Mouse (Mus musculus) lung, embryonic 16.5 days (tissue): Measurements from ENCODE around the gene Urad. TPM values are rescaled to one million over a fixed set of nuclear protein-coding genes. Genes with fewer than 3 reads are reported as not detected.

Experiments used
- ATAC-seq: fragments of 200-750 bp; cut with Nextera tagmentation; 2 replicates; pipeline ENCODE4 v1.8.0; 2017; ENCODE audit warnings: low read depth, mild to moderate bottlenecking, moderate library complexity
- H3K27ac ChIP-seq: fragments of 300-500 bp; sonication (generic); 2 replicates; pipeline ENCODE4 v1.5.1; 2014; ENCODE audit warnings: mild to moderate bottlenecking, control low read depth, low read length
- H3K27me3 ChIP-seq: fragments of 300-500 bp; sonication (generic); 2 replicates; pipeline ENCODE4 v1.6.1; 2014; ENCODE audit warnings: low read depth, low read length, mixed read lengths; ENCODE audit not compliant: control insufficient read depth, insufficient read depth
- H3K36me3 ChIP-seq: fragments of 300-500 bp; sonication (generic); 2 replicates; pipeline ENCODE4 v1.6.1; 2014; ENCODE audit warnings: low read length; ENCODE audit not compliant: control insufficient read depth, insufficient read depth
- H3K4me1 ChIP-seq: fragments of 300-500 bp; sonication (generic); replicated peaks from 2 replicates; pipeline ENCODE4 v1.6.1; 2014; ENCODE audit warnings: low read length, mixed read lengths; ENCODE audit not compliant: control insufficient read depth, insufficient read depth
- H3K4me2 ChIP-seq: fragments of 300-500 bp; sonication (generic); 2 replicates; pipeline ENCODE4 v1.6.1; 2014; ENCODE audit warnings: low read depth, low read length, control low read depth
- H3K4me3 ChIP-seq: fragments of 300-500 bp; sonication (generic); 2 replicates; pipeline ENCODE4 v1.5.1; 2014; ENCODE audit warnings: mild to moderate bottlenecking, low read length, control low read depth
- H3K9ac ChIP-seq: fragments of 300-500 bp; sonication (generic); 2 replicates; pipeline ENCODE4 v1.6.1; 2014; ENCODE audit warnings: low read length, control low read depth
- H3K9me3 ChIP-seq: fragments of 300-500 bp; sonication (generic); 2 replicates; pipeline ENCODE4 v1.6.1; 2016; ENCODE audit warnings: low read length; ENCODE audit not compliant: control insufficient read depth
- WGBS: fragments of 180-500 bp; shearing (Covaris S2); extraction: QIAGEN DNeasy Blood & Tissue Kit; methylation state at CpG from one replicate; pipeline ENCODE4 v1.1.7; 2014; 5-methylcytosine and 5-hydroxymethylcytosine counted together
- polyA plus RNA-seq: library from polyadenylated mRNA; unstranded; fragments of >200 nt; fragmentation: Nextera tagmentation; extraction: Ambion mirVana; gene quantifications from 2 replicates; pipeline ENCODE4 v1.2.1, GENCODE M21; 2015

The Urad gene
- not detected in 2 replicates for polyA plus RNA-seq

DNA sequence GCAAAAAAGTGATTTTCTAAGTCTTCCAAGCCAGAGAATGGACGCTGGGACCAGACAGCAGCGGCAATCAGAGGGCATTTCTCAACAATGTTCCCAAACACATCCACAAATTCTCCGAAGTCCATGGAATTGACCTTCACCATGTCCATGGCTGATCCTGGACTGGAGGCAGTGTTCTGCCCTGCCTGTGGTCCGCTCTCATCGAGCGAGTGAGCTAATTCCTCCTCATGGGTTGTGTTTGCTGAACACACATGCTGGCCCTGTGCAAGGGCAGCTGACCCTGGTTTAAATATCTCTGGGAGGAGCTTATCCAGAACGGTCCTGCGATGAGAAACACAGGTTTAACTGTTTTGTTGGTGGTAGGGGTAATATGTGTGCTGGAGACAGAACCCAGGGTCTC, at the start of gene Urad:
Gene Urad (minus strand): TSS at position 258 of the 400 bp plus-strand sequence.
- no peak within 1 kb of the TSS for H3K4me2 ChIP-seq
- ATAC-seq = no peak
- 55% methylated on average over 8 of the region's 8 CpGs for WGBS
- H3K36me3 ChIP-seq = no peaks in the 10 kb centered on the region
- H3K9me3 ChIP-seq = no peaks in the 10 kb centered on the region
- no peak within 1 kb of the TSS for H3K27ac ChIP-seq
- peaks cover 42% of the 10 kb centered on the region for H3K27me3 ChIP-seq
- H3K4me3 ChIP-seq = no peak within 1 kb of the TSS
- H3K4me1 ChIP-seq = no peaks in the 10 kb centered on the region
- H3K9ac ChIP-seq = no peak within 1 kb of the TSS

DNA sequence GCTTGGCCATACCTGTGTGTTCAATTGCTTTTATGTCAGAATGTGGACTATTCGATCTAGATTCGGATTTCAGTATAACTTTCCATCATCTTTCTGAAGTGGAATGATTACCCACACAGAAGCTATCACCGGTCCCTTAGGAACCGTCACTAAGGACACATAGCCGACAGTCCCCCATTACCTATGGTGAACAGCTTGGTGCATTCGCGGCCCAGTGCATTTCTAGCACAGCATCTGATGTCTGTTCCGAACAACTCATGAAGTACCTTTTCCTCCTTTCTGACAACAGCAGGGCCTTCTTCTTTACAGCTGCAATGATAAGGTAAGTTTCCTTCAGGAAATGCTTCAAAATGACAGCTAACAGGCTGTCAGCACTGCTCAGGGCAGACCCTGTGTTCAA, 48.0 kb upstream of the Urad start:
- Histone ChIP-seq H3K4me1 (no peaks in the 10 kb centered on the region), H3K9me3 (no peaks in the 10 kb centered on the region), H3K4me2 (no peak overlapping the region), H3K36me3 (no peaks in the 10 kb centered on the region), H3K27ac (no peak overlapping the region), H3K9ac (no peak overlapping the region), H3K4me3 (no peak overlapping the region), H3K27me3 (no peaks in the 10 kb centered on the region)
- no peak for ATAC-seq
- WGBS = 76% methylated on average over 8 of the region's 8 CpGs

DNA sequence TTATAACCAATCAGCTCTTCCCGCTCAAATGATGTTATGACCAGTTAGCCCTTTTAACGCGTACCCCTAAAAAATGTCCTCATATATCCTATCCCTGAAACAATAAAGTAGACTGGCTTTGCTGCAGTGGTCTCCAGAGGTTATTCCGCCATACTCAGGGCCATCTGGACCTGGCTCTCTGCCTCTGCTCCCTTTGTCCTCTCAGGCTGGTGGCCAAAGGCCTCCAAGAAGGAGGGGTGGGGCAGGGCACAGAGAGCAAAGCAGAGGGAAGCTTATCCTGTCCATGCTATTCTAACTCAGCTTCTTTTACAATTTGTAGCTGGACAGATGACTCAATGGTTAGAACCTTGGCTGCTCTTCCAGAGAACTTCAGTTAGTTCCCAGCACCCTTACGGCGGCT, 46.0 kb upstream of the Urad start:
- no peaks in the 10 kb centered on the region for H3K27me3 ChIP-seq
- H3K9ac ChIP-seq = no peak overlapping the region
- no peak for ATAC-seq
- H3K4me1 ChIP-seq = no peaks in the 10 kb centered on the region
- H3K27ac ChIP-seq = no peak overlapping the region
- H3K4me3 ChIP-seq = no peak overlapping the region
- 92% methylated on average over 6 of the region's 6 CpGs for WGBS
- H3K4me2 ChIP-seq = no peak overlapping the region
- H3K9me3 ChIP-seq = no peaks in the 10 kb centered on the region
- no peaks in the 10 kb centered on the region for H3K36me3 ChIP-seq

DNA sequence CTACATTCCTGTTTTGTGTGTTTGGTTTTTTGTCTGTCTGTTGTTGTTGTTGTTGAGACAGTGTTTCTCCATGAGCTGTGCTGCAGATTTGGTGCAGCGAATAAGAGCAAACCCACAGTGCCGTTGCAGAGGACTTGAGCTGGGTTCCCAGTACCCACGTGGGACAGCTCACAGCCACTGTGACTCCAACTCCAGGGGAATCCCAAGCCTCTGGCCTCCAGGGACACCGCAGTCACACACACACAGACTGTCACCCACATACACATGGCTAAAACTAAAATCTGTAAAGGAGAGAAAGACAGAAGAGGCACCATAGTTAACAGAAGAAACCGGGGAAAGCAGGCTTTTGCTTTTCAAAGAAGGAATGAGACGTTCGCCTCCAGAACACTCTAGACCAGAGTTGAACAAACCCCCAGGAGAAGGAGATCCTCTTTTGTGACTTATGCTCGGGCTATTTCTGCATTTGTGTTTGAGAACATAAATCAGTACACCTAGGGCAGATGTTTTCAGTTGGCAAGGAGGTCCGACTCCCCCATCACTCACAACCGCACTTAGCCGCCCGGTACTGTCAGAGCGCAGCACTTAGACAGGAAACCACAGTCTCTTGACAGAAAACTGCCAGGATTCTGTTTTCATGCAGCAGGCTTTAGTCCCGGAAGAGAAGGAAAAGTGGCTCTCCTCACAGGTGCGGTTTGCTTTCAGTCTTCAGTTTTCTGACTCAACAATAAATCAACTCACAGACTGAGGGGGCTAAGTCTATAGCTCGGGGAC, 43.9 kb upstream of the Urad start:
- no peak overlapping the region for H3K4me3 ChIP-seq
- H3K36me3 ChIP-seq = no peaks in the 10 kb centered on the region
- H3K27ac ChIP-seq = no peak overlapping the region
- 39% methylated on average over 16 of the region's 16 CpGs for WGBS
- no peaks in the 10 kb centered on the region for H3K9me3 ChIP-seq
- H3K27me3 ChIP-seq = no peaks in the 10 kb centered on the region
- no peaks in the 10 kb centered on the region for H3K4me1 ChIP-seq
- no peak overlapping the region for H3K4me2 ChIP-seq
- ATAC-seq = no peak
- H3K9ac ChIP-seq = no peak overlapping the region

DNA sequence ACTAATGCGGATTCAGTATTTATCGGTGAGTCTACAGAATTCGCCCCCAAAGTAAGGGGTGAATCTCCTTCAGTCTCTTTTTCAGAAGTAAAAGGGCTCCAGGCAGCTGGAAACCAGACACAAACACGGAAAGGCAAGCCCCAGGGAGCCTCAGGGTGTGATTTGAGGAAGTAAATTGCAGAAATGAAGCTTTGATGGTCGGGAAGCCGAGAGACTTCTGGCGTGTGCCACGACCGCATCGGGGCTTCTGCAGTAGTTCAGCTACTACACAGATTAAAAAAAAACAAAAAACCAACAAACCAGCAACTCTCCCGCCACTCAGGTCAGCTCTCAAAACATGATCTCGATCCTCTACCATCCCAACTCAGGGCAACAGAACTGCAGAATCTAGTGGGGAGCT, 40.8 kb upstream of the Urad start:
- WGBS = 68% methylated on average over 12 of the region's 12 CpGs
- Histone ChIP-seq H3K9ac (no peak overlapping the region), H3K4me1 (no peaks in the 10 kb centered on the region), H3K4me2 (no peak overlapping the region), H3K27me3 (no peaks in the 10 kb centered on the region), H3K36me3 (no peaks in the 10 kb centered on the region), H3K9me3 (no peaks in the 10 kb centered on the region), H3K4me3 (no peak overlapping the region), H3K27ac (no peak overlapping the region)
- no peak for ATAC-seq

DNA sequence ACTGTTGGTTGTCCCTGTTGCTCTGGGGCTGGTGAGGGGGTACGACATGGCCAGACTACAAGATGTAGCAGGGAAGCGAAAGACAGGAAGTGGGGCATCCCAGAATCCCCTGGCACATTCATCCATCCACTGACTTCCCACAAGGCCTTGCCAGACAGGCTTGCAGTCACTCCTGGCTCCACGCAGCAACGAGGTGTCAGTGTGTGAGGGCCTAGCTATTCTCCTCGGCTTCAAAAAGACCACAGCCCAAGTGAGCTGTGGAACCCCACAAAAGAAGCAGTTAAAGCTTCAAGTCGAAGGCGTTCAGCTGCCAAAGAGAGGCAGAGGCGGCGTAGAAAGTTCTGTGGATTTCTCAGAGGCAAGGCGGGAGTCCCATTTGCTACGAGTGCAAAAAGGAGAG, 36.2 kb upstream of the Urad start:
- Histone ChIP-seq H3K9ac (no peak overlapping the region), H3K4me1 (no peaks in the 10 kb centered on the region), H3K4me2 (no peak overlapping the region), H3K4me3 (no peak overlapping the region), H3K9me3 (no peaks in the 10 kb centered on the region), H3K27ac (no peak overlapping the region), H3K36me3 (no peaks in the 10 kb centered on the region), H3K27me3 (no peaks in the 10 kb centered on the region)
- no peak for ATAC-seq
- 86% methylated on average over 11 of the region's 11 CpGs for WGBS

DNA sequence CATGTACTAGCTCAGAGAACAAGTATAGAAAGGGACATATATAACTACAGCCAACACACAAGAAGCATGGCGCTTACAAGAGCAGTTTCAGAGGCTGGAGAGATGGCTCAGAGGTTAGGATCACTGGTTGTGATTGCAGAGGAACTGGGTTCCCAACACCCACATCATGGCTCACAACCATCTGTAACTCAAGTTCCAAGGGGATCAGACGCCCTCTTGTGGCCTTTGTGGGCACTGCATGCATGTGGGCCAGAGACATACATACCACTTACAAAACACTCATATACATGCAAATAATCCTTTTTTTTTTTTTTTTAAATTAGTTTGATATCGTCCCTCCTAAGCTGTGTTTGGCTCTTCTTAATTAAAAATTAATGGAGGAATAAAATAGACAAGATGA, 35.3 kb upstream of the Urad start:
- WGBS = 42% methylated on average over 3 of the region's 3 CpGs
- no peaks in the 10 kb centered on the region for H3K4me1 ChIP-seq
- H3K4me2 ChIP-seq = no peak overlapping the region
- H3K36me3 ChIP-seq = no peaks in the 10 kb centered on the region
- H3K27ac ChIP-seq = no peak overlapping the region
- no peak for ATAC-seq
- no peaks in the 10 kb centered on the region for H3K27me3 ChIP-seq
- H3K4me3 ChIP-seq = no peak overlapping the region
- no peaks in the 10 kb centered on the region for H3K9me3 ChIP-seq
- H3K9ac ChIP-seq = no peak overlapping the region

DNA sequence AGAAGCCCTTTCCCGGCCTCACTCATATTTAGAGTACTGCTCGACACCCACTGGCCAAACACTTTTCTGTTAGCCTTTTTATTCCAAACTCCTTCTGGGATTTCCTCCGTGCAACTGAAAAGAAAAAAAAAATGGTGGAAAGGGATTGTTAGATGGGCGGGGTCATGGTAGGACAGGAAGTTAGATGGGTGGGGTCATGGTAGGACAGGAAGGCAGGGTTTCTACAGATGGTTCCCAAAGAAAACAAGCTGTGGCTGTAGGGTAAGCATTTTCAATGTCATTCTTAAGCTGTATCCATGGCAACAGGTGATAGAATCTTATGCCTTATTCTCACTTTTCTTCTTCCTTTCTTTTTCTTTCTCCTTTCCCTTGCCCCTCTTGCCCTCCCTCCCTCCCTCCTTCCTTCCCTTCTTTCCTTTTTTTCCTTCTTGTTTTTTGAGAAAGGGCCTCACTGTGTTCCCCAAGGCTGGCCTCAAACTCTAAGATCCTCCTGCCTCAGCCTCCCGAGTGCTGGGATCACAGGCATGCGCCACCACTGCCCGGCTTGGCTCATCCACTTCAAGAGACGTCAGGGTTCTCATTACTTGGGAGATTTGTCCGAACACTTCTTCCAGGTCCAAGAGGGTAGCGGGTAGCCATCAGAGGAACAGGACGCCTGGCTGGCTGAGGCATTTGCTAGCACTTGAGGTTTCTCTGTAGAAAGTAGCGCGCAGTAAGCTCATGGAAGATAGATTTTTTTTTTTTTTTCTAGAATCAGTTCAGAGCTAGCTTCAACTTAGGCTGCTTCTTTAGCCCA, 34.2 kb upstream of the Urad start:
- no peak overlapping the region for H3K4me2 ChIP-seq
- 82% methylated on average over 13 of the region's 13 CpGs for WGBS
- no peaks in the 10 kb centered on the region for H3K9me3 ChIP-seq
- H3K9ac ChIP-seq = no peak overlapping the region
- no peaks in the 10 kb centered on the region for H3K36me3 ChIP-seq
- no peak overlapping the region for H3K27ac ChIP-seq
- no peaks in the 10 kb centered on the region for H3K27me3 ChIP-seq
- no peak overlapping the region for H3K4me3 ChIP-seq
- ATAC-seq = no peak
- no peaks in the 10 kb centered on the region for H3K4me1 ChIP-seq

DNA sequence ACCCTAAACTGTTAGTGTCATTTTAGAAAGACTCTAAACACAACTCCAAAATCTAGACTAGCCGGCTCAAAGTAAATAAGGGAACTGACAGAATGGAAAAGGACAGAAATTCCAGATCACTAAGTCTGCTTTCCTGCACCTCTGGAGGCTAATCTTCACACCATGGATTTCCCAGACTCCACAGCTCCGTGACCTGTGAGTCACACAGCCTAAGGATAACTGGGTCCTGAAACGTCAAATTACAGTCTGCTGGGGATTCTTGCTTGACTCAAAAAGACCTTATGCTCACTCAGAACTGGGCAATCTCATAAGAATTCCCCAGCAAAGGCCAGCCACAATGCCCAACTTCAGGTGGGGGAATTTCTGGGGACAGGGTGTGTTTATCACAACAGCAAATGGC, 33.5 kb upstream of the Urad start:
- no peaks in the 10 kb centered on the region for H3K4me1 ChIP-seq
- H3K36me3 ChIP-seq = no peaks in the 10 kb centered on the region
- H3K9me3 ChIP-seq = no peaks in the 10 kb centered on the region
- H3K27me3 ChIP-seq = no peaks in the 10 kb centered on the region
- no peak overlapping the region for H3K4me3 ChIP-seq
- 55% methylated on average over 3 of the region's 3 CpGs for WGBS
- H3K27ac ChIP-seq = no peak overlapping the region
- ATAC-seq = no peak
- H3K4me2 ChIP-seq = no peak overlapping the region
- no peak overlapping the region for H3K9ac ChIP-seq
